Mouse (Mus musculus) induced T-regulatory cell, adult 2 months (primary cell): ENCODE results near the gene Il12rb1.
"Not testable (repeated sequence)": the region's sequence is repeated elsewhere in the genome, so short reads cannot be mapped to it uniquely, and the experiment has no call there.

Source experiments
- DNase-seq: peaks from one replicate; pipeline ENCODE4 v3.0.0-alpha.2; 2012; ENCODE audit warnings: low read depth

The Il12rb1 gene

DNA sequence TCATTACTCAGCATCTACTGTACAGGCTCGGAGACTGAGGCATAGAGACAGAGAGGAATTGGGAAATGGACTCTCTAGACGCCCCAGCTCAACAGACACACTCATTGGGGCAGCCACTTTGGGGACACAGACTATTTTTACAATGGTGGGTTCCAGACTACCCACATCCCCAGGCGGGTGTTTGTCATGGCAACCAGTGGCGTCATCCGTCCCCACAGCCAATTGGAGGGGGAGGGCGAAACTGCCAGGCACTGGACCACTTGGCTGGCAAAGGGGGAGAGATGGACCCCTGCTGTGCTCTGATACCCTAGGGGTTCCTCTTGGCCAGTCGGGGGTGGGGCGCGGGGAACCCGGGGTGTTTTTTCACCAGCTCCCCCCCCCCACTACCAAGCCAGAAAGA is 7.6 kb upstream of the Il12rb1 start:
- no peak for DNase-seq

DNA sequence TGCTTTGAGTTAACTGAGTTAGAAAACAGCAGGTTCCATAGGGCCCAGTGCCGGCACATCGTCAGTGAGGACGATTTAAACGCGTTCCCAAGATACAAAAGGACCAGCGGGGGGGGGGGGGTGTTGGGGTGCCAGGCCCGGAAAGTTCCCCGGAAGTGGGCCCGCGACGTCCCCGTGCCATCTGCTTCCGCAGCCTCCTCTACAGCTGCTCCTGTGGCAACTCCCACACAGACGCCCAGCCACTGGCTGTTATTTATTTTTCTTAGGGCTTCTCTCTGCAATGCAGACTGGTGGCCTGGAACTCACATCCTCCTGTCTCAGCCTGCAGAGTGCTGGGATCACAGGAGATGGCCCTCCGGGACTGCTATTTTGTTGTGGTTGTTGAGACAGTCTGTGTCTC is 7.1 kb upstream of the Il12rb1 start:
- DNase-seq = peak; percentile 70

DNA sequence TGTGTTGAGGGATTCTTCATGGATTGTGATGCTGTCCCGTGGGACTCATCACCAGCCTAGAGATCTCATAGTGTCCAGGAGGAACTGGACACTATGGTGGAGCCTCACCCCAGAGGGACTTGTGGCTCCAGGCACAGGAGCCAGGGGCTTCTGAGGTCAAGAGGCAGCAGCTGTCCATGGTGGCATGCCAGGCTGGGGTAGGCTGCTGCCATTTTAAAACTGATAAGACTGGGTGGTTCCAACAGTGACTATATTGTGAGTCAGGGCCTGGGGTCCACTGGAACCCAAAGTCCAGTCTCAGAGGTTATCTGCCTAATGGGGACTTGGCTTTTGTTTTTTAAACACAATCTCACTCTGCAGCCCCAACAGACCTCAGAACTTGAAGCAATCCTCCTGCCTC is 6.4 kb upstream of the Il12rb1 start:
- no peak for DNase-seq

DNA sequence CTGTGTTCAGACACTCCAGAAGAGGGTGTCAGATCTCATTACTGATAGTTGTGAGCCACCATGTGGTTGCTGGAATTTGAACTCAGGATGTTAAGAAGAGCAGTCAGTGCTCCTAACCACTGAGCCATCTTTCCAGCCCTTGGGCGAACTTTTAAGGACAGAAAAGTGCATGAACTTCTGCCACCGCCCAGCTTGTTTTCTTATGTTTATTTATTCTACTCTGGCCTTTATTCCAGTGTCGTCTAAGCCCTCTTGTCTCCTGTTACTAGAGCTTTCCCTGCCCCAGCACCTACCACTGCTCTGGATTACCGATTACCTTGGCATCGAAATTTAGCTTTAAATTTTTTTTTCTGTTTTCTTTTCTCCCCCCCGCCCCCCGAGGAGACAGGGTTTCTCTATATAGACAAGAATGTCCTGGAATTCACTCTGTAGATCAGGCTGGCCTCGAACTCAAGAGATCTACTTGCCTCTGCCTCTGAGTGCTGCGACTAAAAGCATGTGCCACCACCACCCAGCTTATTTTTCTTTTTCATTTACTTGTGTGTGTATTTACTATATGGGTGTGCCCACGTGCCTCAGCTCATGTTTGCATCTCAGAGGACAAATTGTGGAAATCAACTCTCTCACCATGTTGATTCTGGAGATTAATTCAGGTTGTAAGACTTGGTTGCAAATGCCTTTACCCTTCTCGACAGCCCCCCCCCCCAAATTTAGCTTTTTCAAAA is 5.3 kb upstream of the Il12rb1 start:
- DNase-seq = peak; percentile 26

DNA sequence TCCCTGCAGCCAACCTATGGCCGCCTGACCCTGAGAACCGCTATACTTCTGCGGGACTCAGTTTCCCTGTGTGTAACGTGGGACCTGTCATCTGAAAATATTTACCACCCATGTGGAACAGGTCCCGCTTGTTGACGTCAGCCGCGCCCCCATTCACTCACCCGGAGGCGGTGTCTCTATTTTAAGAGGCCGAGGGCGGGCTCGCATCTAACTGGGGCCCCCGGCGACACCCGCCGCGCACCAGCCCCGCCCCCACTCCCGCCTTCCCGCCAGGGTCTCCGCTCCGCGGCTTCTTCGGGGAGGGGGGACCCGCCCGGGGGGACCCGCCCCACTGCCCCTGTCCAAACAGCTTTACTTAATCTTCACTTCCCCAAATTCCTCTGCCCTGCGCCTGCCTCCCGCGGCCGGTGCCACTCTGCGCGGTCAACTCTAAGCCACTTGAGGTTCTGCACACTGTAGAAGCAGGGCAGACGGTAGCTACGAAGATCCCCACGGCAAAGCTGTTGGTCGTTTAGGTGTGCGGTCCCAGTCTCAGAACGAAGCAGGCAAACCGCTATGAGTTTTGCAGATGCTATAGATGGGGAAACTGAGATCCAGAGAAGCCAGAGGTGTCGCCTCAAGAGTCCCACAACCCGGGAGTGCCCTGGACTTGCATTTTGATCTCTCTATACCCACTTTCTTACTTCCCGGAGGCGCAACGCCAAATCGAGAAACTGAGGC is 4.3 kb upstream of the Il12rb1 start:
- DNase-seq = peak; percentile 74

DNA sequence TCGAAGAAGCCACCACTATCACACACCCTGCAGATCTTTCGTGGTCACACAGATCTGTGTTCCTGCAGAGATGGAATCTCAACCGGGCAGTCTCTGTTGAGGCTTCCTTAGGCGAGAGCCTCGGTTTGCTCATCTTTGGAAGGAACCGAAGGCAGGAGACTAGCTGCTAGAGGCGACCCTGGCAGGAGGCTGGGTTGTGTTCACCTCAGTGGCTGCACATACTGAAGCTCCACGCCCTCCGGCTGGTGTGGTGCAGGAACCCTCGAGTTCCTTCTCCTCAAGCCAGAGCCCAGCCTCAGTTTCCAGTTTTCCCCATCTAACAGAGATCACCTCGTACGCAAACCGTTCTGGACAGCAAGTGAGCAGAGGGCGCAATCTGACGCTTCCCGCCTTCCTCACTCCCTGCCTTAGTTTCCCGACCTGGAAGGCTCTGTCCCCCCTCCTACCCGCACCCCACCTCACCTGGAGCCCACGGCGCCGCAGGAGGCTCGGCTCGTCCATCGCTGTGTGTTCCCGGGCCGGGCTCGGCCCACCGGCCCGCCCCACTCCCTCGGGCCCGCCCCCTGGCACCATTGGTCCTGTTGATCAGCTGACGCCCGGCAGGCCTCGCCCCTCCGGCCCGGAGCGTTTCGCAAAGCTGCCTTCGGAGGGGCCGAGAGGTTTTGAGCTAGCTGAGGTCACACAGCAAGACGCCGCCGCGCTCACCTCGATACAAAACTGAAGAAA is 3.6 kb upstream of the Il12rb1 start, which contains the start of gene Mast3:
Gene Mast3, minus strand, starts transcription at position 574 of the 726 bp plus-strand sequence.
- DNase-seq = peak; percentile 90

DNA sequence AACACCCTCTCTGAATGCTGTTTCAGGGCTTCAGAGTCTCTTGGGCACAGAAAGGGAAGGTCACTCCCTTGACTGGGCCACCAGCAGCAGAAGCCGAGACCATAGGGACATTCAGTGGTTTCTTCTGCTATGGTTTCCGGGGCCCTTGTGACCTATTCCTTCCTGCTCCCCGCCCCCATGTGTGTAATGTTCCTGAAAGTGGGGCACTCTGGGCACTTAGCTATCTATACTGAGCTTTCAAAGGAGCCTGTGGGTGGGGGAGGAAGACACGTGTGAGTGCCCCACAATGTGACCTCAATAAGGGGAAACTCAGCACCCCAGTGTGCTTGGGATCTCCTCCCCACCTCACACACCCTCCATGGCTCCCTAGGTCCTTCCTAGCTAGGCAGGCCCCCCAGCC is 1.7 kb upstream of the Il12rb1 start:
- peak; percentile 87 for DNase-seq

DNA sequence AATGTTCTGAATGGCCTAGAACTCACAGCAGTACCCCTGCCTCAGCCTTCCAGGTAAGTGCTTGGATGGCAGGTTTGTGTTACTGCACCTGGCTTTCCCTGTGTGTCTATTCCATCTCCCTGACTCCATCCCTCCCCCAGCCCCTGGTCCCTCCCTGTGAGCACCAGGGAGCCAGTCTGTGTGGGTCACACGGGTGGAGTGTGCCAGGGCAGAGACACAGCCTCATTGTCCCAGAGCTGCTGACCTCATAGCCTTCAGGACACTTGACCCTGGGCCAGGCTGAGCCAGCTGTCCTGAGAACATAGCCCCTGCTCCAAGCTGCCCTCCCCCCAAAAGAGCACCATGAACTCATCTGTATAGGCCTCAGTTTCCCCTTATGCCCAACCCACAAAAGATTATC is 945 bp upstream of the Il12rb1 start:
- no peak for DNase-seq

DNA sequence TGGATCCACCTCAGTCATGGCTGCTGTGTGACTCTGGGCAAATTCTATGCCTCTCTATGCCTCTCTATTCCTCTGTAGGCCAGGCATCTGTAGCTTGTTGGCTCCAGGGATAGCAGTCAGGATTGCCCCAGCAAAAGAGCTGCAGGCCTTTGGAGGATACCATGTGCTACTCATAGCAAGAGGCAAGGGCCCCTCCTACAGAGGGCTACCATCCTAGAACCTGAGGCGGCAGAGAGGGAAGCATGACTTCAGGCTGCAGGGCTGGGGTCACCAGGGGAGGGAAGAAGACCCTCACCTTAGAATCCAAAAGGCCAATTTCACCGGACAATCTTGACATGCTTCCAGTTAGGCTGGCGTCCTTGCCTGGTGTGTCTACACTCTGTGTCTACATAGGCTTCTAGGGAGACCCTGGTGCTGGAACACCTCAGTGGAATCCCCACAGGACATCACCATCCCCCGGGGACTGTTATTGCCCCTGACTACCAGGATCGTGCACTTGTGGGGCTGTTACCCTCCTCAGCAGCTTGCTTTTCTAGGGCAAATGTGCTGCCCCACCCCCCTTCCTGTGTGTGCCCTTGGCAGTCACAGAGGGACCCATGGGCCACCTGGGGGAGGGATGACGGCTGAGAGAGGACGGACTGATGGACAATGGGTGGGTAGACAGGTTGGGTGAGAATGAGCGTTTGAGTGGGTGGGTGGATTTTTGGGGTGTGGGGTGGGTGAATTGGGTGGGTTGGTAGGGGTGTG is 879 bp downstream of the Il12rb1 start:
- DNase-seq = peak; percentile 62

DNA sequence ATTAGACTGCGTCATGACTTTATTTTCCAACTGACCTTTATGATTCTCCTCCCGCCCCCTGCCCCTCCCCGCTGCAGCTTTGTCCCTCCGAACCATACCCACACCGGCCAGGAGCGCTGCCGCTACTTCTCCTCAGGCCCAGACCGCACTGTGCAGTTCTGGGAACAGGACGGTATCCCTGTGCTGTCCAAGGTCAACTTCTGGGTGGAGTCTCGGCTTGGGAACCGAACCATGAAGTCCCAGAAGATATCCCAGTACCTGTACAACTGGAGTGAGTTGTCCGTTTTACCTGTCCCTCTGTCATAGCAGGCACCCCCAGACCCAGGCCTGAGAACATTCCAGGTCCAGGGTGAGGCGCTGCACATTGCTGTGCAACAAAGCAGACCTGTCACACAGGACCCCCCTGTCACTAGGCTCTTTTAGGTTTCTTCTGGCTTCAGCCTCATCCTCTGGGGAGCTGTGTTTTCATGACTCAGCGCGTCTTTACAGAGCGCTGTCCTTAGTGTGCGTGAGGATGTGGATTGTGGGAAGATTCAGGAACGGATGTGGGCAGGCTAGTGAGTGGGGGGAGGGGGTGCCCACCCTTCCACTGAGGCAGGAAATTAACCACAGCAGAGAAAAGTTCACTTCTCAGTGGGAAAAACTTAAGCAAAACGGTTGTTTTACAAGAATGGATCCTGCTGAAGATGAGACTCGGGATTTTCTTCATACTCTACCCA is 2.9 kb downstream of the Il12rb1 start:
- DNase-seq = peak; percentile 71

DNA sequence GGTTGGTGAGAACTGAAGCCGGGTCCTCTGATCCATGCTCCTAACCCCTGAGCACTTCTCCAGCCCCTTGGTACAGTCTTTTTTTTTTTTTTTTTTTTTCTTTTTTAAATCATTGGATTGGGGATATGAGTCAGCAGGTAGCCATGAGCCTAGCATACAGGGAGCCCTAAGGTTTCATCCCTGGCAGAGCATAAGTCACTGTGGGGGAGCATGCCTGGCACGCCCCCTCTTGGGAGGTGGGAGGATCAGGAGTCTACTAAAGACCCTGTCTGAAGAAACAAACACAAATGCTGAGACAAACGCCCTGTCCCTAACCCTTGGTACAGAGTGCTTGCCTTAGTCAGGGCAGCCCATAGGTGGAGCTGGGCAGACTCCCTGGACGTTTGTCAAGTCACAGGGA is 3.8 kb downstream of the Il12rb1 start:
- DNase-seq = no peak

DNA sequence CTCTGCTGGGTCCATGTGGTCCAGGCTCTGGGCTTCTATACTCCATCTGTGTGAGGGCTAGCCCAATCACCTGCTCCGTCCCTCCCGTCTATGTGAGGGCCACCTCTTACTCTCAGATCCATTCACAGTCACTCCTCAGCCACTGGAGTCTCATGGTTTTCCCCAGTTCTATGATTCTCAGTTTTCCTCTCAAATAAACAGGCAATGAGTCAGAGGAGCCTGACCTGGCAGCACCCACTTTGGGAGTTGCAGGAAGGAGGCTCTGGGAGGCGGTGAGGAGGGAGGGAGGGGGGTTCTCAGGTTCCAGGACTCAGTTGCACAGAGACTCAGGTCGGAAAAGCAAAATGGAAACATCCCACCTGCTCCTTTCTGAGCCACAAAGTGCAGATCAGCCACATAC is 4.6 kb downstream of the Il12rb1 start:
- DNase-seq = no peak

DNA sequence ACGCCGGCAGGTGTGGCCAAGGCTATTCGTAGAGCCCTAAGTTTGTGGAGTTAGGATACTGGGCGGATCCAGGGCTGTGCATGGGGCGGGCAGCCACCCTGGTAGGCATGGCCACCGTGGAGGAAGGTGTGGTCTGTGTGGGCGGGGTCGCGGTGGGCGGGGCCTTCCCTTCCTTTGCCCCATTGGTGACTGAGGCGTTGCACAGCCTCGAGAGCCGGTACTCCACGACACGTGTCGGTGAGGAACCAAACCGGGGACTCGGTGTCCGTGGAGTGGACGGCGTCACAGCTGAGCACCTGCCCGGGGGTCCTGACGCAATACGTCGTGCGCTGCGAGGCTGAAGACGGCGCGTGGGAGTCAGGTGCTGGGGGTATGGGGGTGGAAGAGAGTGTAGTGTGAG is 8.4 kb downstream of the Il12rb1 start:
- DNase-seq = no peak

DNA sequence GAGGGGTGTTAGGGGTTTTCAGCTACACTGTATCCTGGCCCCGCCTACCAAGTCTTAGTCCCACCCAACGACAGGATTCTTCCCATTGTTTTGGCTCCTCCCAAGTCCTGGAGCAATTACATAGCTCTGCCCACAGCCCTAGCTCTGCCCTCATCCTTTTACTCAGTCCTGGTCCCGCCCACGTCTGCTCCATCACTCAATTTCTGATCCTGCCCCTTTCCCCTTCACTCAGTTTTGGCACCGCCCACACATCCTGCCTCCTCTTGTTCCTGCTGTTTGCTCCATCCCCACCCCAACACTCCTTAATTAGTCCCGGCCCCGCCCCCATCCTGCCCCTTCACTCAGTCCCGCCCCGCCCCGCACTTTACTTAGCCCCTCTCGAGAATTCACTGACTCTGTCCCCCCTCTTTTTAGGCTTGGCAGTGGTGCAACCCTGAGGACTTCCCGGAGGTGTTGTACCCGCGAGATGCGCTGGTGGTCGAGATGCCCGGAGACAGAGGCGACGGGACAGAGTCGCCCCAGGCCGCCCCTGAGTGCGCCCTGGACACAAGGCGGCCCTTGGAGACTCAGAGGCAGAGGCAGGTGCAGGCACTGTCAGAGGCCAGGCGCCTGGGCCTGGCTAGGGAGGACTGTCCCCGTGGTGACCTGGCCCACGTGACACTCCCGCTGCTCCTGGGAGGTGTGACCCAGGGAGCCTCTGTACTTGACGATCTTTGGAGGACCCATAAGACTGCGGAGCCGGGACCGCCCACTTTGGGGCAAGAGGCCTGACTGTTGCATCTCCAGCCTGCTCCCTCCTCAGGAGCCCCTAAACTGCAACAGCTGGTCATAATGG is 12.1 kb downstream of the Il12rb1 start:
- peak; percentile 32 for DNase-seq

DNA sequence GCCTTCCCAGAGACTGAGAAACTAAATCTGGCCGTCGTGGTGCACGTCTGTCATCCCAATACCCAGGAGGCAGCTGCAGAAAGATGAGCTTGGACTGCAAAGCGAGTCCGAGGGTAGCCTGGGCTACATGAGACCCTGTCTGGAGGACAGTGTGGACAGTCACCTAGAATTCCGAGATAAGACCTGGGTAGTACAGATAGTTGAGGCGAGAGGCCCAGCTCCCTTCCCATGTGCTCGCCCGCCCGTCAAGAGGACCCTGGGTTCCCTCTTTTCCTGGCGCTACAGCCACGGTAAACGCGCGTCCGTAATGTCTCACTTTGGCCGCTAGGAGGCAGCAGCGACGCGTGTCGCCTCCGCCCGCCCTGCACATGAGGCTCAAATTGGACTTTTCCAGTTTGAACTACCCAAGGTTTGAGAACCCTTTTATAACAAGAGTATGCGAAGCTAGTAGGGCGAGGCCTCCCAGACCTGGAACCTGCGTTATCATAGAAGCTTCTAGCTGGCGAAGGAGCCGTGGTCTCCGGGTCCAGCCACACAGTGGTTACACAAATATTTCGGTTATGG is 13.2 kb downstream of the Il12rb1 start:
- DNase-seq = peak; percentile 82

DNA sequence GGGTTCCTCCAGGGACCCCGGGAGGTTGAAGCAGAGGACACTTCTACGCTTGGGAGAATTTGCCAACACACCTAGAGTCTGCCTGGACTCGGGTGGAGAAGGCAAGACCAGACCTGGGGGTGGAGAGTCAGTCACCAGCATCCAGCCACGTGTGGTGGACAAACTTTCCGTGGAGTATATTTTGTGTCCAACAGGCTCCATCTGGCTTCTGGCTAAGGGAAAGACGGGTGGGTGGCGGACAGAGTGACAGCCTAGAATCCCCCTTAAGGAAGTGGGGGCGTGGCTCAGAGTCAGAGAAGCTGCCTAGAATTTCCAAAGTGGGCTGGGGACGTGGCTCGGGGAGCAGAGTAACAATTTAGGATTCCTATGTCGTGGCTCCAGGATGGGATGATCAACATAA is 13.7 kb downstream of the Il12rb1 start:
- no peak for DNase-seq

DNA sequence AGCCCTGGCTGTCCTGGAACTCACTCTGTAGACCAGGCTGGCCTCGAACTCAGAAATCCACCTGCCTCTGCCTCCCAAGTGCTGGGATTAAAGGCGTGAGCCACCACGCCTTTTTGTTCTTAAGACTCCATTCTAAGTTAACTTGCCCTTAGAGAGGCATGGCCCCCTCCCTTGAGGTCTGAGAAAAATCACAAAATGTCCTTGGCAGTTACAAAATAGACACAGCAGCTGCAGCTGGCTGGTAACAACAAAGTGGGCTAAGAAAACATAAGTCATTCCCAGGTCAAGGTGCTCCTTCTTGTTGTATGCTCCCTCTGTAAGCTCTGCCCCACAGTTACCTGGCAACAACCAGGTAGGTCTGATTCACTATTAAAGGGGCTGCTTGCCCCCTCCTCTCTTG is 14.3 kb downstream of the Il12rb1 start:
- not testable (repeated sequence) for DNase-seq

DNA sequence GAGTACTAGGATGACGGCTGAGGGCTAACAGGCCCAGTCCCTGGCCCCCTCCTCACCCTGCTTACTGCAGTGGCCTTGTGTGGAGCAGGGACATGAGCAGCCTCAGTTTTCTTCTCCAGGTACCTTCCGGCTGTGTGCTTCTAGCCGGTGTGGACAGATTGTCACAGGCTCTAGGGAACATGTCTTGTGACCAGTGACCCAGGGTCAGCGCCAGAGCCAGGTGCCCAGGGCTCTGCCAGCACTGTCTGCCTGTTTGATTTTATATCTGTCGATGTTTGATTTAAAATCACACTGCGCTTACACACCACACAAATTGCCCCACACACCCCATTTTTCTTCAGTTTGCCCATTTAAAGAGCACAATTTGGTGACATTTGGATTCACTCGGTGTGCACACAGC is 15.6 kb downstream of the Il12rb1 start:
- DNase-seq = no peak

DNA sequence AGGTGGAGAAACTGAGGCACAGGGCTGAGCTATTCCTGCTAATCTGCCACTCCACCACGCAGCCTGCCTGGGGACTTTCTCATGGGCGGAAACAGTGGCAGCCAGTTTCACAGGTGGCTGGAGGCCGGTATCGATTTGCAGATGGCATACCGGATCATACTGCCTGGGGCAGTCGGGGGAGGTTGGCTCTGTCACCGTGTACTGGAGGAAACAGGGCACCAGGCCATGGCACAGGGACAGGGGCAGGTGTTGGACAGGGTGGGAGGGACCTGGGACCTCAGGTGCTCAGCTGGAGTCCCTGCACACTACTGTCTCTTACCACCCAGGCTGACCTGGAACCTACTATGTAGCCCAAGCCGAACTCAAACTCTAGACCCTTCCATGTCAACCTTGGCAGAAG is 17.6 kb downstream of the Il12rb1 start:
- no peak for DNase-seq

DNA sequence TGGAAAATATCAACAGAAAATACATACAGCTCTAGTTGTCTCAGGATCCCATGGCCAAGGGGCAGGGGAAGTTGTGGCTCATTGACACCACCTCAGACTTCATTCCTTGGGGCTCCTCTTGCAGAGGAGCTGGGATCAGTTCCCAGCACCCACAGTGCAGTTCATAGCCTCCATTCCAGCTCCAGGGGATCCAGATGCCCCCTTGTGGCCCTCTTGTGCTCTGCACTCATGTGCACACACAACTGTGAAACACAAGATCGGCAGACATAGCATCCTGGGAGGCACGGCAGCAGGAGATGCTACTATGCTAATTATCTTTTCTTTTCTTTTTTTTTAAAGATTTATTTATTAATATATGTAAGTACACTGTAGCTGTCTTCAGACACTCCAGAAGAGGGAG is 18.8 kb downstream of the Il12rb1 start:
- peak; percentile 49 for DNase-seq
